Mouse (Mus musculus) limb, embryonic 14.5 days (tissue): ENCODE results near the gene Zic4. TPM values are rescaled to one million over a fixed set of nuclear protein-coding genes. Genes with fewer than 3 reads are reported as not detected.

Source experiments
- ATAC-seq: fragments of 200-750 bp; cut with Nextera tagmentation; 2 replicates; pipeline ENCODE4 v1.8.0; 2017; ENCODE audit warnings: low read depth, moderate number of reproducible peaks, moderate TSS enrichment; ENCODE audit not compliant: low FRiP score
- DNase-seq: peaks from one replicate; pipeline ENCODE4 v3.0.0-alpha.2; 2015; ENCODE audit warnings: low spot score
- H3K27ac ChIP-seq: fragments of 300-500 bp; sonication (generic); replicated peaks from 2 replicates; pipeline ENCODE4 v1.5.1; 2014; ENCODE audit warnings: low read depth, mild to moderate bottlenecking, low read length, moderate library complexity, mixed read lengths
- H3K27me3 ChIP-seq: fragments of 300-500 bp; sonication (generic); 2 replicates; pipeline ENCODE4 v1.6.1; 2014; ENCODE audit warnings: low read length, mixed read lengths; ENCODE audit not compliant: control insufficient read depth, insufficient read depth
- H3K36me3 ChIP-seq: fragments of 300-500 bp; sonication (generic); 2 replicates; pipeline ENCODE4 v1.6.1; 2014; ENCODE audit warnings: mild to moderate bottlenecking, low read length, moderate library complexity, mixed read lengths; ENCODE audit not compliant: control insufficient read depth, insufficient read depth
- H3K4me1 ChIP-seq: fragments of 300-500 bp; sonication (generic); 2 replicates; pipeline ENCODE4 v1.6.1; 2014; ENCODE audit warnings: antibody characterized with exemption, low read length, mixed read lengths; ENCODE audit not compliant: control insufficient read depth, insufficient read depth
- H3K4me2 ChIP-seq: fragments of 300-500 bp; sonication (generic); replicated peaks from 2 replicates; pipeline ENCODE4 v1.6.1; 2014; ENCODE audit warnings: low read depth, mild to moderate bottlenecking, low read length, moderate library complexity; ENCODE audit not compliant: severe bottlenecking
- H3K4me3 ChIP-seq: fragments of 300-500 bp; sonication (generic); replicated peaks from 2 replicates; pipeline ENCODE4 v1.5.1; 2014; ENCODE audit warnings: low read length
- H3K9ac ChIP-seq: fragments of 300-500 bp; sonication (generic); 2 replicates; pipeline ENCODE4 v1.6.1; 2014; ENCODE audit warnings: mild to moderate bottlenecking, low read depth, low read length, moderate library complexity; ENCODE audit not compliant: severe bottlenecking
- H3K9me3 ChIP-seq: fragments of 300-500 bp; sonication (generic); 2 replicates; pipeline ENCODE4 v1.6.1; 2016; ENCODE audit warnings: low read length; ENCODE audit not compliant: control insufficient read depth
- POLR2A ChIP-seq: fragments of 200-500 bp; IDR thresholded peaks from 2 replicates; pipeline ENCODE4 v1.8.0; 2012; ENCODE audit warnings: inconsistent platforms, mild to moderate bottlenecking, moderate library complexity, borderline replicate concordance; ENCODE audit not compliant: insufficient read depth, insufficient read length; ENCODE audit errors: extremely low read depth
- WGBS: fragments of 180-500 bp; shearing (Covaris S2); extraction: QIAGEN DNeasy Blood & Tissue Kit; methylation state at CpG from one replicate; pipeline ENCODE4 v1.1.7; 2014; 5-methylcytosine and 5-hydroxymethylcytosine counted together
- polyA plus RNA-seq, 2 experiments: library from polyadenylated mRNA; depleted of rRNA in 1 of 2; stranded (reverse) in 1 of 2; unstranded in 1 of 2; fragments of >200 nt; fragmentation: Nextera tagmentation in 1 of 2; extraction: Ambion mirVana in 1 of 2; gene quantifications; 2 replicates each; pipeline versions ENCODE4 v1.2.1 to v1.2.3; 2012 to 2014

The Zic4 gene
- polyA plus RNA-seq, 2 experiments, result 0.39 to 0.69 TPM

GRCm38 (mm10) chr9:91381284-91382110, 19.3 kb downstream of the Zic4 start:
- Histone ChIP-seq H3K27ac (no peak overlapping the region), H3K9ac (peak overlapping the region; percentile 47), H3K4me3 (peak overlapping the region; percentile 44), H3K27me3 (peaks cover 99% of the 10 kb centered on the region), H3K9me3 (no peaks in the 10 kb centered on the region), H3K36me3 (no peaks in the 10 kb centered on the region), H3K4me1 (peaks cover 8% of the 10 kb centered on the region), H3K4me2 (peak overlapping the region; percentile 72)
- peak; percentile 72 for ATAC-seq
- WGBS, result under 1% methylated on average over 54 of the region's 76 CpGs
- DNase-seq, result no peak
- no peak for TF ChIP-seq POLR2A

DNA sequence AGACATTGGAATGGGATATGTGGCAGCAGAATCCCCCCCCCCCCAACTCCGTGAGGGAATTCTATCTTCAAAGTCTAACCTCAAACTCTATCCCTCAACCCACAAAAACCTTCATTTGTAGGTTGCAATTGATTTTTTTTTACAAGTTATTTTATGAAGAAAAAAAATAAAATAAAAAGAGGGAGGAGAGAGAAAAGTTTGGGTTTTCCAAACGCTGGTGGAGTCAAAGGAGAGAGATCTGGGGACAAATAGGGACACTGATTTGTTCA, 19.8 kb downstream of the Zic4 start:
- H3K9ac ChIP-seq, result no peak overlapping the region
- H3K4me1 ChIP-seq, result peaks cover 8% of the 10 kb centered on the region
- DNase-seq, result no peak
- peak overlapping the region; percentile 72; the same call in 1 of the 2 replicates for H3K4me2 ChIP-seq
- H3K9me3 ChIP-seq, result no peaks in the 10 kb centered on the region
- ATAC-seq, result no peak
- no peaks in the 10 kb centered on the region for H3K36me3 ChIP-seq
- H3K27ac ChIP-seq, result no peak overlapping the region
- H3K4me3 ChIP-seq, result peak overlapping the region; percentile 44
- TF ChIP-seq POLR2A, result no peak
- 3% methylated on average over 2 of the region's 2 CpGs for WGBS
- peaks cover 99% of the 10 kb centered on the region for H3K27me3 ChIP-seq

DNA sequence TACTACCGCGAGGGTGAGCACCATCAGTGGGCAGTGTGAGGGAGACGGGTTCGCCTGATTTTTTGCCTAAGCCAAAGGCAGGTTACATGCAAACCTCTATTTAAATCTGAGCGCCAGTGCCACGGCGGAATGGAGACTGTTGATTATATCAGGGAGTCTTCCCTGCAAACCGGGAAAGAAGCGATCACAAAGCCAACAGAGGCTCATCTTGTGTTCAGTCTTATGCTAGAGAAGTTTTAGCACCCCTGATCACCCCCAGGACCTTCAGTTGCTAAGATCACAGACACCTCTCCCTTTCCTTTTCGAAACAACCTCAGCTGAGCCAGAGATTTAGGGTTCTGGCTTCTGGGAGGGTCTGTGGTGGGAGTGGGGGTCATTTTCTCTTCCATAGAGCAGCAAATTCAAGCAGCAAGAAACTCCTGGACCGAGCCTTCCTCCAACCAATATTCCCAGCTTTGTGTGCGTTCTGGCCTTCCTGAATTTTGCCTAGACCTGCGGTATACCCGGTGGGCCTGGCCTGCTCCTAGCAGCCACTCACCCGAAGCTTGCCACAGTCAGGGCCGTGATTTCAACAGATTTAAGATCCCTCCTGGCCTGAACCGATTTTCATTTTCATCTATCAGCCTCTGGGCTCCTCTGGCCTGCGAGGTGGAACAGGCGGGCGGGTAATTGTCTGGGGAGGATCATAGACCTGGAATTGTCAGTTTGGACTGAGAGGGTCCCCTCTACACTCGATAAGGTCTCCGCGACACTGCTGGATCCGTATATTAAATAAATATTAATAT, 20.4 kb downstream of the Zic4 start:
- DNase-seq (no peak), ATAC-seq (no peak)
- TF ChIP-seq POLR2A, result no peak
- Histone ChIP-seq H3K9me3 (no peaks in the 10 kb centered on the region), H3K36me3 (no peaks in the 10 kb centered on the region), H3K4me3 (no peak overlapping the region), H3K4me1 (peaks cover 8% of the 10 kb centered on the region), H3K27me3 (peaks cover 99% of the 10 kb centered on the region), H3K9ac (no peak overlapping the region), H3K4me2 (no peak overlapping the region), H3K27ac (no peak overlapping the region)
- WGBS, result 3% methylated on average over 24 of the region's 24 CpGs

- DNase-seq (no peak), ATAC-seq (no peak)
- H3K27me3 ChIP-seq, result peaks cover 99% of the 10 kb centered on the region
- H3K9ac ChIP-seq, result no peak overlapping the region
- H3K4me1 ChIP-seq, result peaks cover 8% of the 10 kb centered on the region
- no peak overlapping the region for H3K4me3 ChIP-seq
- no peaks in the 10 kb centered on the region for H3K36me3 ChIP-seq
- no peak overlapping the region for H3K27ac ChIP-seq
- no peak for TF ChIP-seq POLR2A
- no peak overlapping the region for H3K4me2 ChIP-seq
- 3% methylated on average over 28 of the region's 28 CpGs for WGBS
- H3K9me3 ChIP-seq, result no peaks in the 10 kb centered on the region
Observed at GRCm38 (mm10) chr9:91383441-91384135, 21.4 kb downstream of the Zic4 start.

DNA sequence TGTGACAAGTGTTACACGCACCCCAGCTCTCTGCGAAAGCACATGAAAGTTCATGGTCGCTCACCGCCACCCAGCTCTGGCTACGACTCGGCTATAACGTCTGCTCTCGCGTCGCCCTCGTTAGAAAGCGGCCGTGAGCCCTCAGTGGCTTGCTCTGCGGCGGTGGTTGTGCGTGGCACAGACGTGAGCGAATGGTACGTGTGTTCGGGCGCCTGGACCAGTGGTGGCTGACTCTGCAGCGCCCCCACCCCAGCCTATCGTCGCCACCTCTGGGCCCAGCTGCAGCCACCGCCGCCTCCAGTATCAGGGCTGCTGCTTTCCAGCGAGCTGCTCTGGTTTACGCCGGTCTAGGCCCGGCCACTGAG, 21.9 kb downstream of the Zic4 start:
- Histone ChIP-seq H3K9me3 (no peaks in the 10 kb centered on the region), H3K9ac (no peak overlapping the region), H3K27ac (no peak overlapping the region), H3K4me2 (no peak overlapping the region), H3K4me3 (no peak overlapping the region), H3K27me3 (peaks cover 99% of the 10 kb centered on the region), H3K4me1 (peaks cover 8% of the 10 kb centered on the region), H3K36me3 (no peaks in the 10 kb centered on the region)
- no peak for TF ChIP-seq POLR2A
- WGBS, result under 1% methylated on average over 26 of the region's 30 CpGs
- DNase-seq, result no peak
- peak; percentile 35; the same call in 1 of the 2 replicates for ATAC-seq
